8 mouse cellular contexts compared by ENCODE assay signal in genomic region chr1:152625651-152626050, GRCm38 (mm10).
A peak's percentile ranks its signal among the peaks of the same experiment; 100 is the strongest.
DNase-seq lines count a peak whose midpoint lies in the region; ATAC-seq lines count a peak whose summit lies in the region.

No protein-coding gene starts in this region.

- intact Hi-C loops in heart, postnatal 25 days (cut with DNase I) = loop anchor here (2.0 to 5.0 kb wide), 3 partner anchors 52 to 122 kb away; no protein-coding TSS in a partner anchor

- peaks cover 35% of the 10 kb centered on the region for H3K4me1 ChIP-seq in heart, embryonic 11.5 days (ENCODE audit: control insufficient read depth, insufficient read depth, low read length)
- H3K4me1 ChIP-seq in brown adipose tissue, adult 24 weeks (ENCODE audit: control insufficient read depth, insufficient read depth, insufficient read length, low read length) = 0 out of 2 replicates have a peak, but pooled peaks cover 7% of the 10 kb centered on the region
- H3K4me1 ChIP-seq in hindbrain, embryonic 14.5 days (replicated peaks; ENCODE audit: control insufficient read depth, insufficient read depth, low read length) = peaks cover 5% of the 10 kb centered on the region
- peaks cover 17% of the 10 kb centered on the region for H3K4me1 ChIP-seq in midbrain, embryonic 11.5 days (ENCODE audit: control insufficient read depth, insufficient read depth, low read length)

- no peak for ATAC-seq in heart, embryonic 11.5 days (replicated peaks; ENCODE audit: insufficient number of reproducible peaks, low FRiP score, low TSS enrichment)
- ATAC-seq in hindbrain, embryonic 14.5 days (ENCODE audit: low FRiP score) = no peak
- ATAC-seq in midbrain, embryonic 11.5 days (ENCODE audit: low FRiP score) = peak; percentile 20; the same call in 1 of the 2 replicates

- H3K4me2 ChIP-seq in heart, embryonic 11.5 days = peak overlapping the region; percentile 69
- H3K4me2 ChIP-seq in hindbrain, embryonic 14.5 days (replicated peaks) = peak overlapping the region; percentile 76
- H3K4me2 ChIP-seq in midbrain, embryonic 11.5 days = peak overlapping the region; percentile 79

- H3K9me3 ChIP-seq in heart, embryonic 11.5 days (replicated peaks; ENCODE audit: control insufficient read depth, low read length) = no peaks in the 10 kb centered on the region
- H3K9me3 ChIP-seq in hindbrain, embryonic 14.5 days (ENCODE audit: control insufficient read depth, low read length) = no peaks in the 10 kb centered on the region
- H3K9me3 ChIP-seq in midbrain, embryonic 11.5 days (ENCODE audit: control insufficient read depth, low read length) = no peaks in the 10 kb centered on the region

- H3K9ac ChIP-seq in heart, embryonic 11.5 days (ENCODE audit: low read depth, low read length) = peak overlapping the region; percentile 87
- peak overlapping the region; percentile 58 for H3K9ac ChIP-seq in hindbrain, embryonic 14.5 days
- H3K9ac ChIP-seq in midbrain, embryonic 11.5 days (ENCODE audit: low read length) = no peak overlapping the region; the same call in 1 of the 2 replicates

- H3K27ac ChIP-seq in heart, embryonic 11.5 days (ENCODE audit: low read depth, low read length) = peak overlapping the region; percentile 96
- H3K27ac ChIP-seq in brown adipose tissue, adult 24 weeks (replicated peaks; ENCODE audit: low read depth, low read length) = peak overlapping the region; percentile 68
- 0 out of 2 replicates have a peak overlapping the region, but pooled peaks have one; percentile 73 for H3K27ac ChIP-seq in hindbrain, embryonic 14.5 days
- H3K27ac ChIP-seq in midbrain, embryonic 11.5 days (ENCODE audit: low read depth, low read length) = no peak overlapping the region

- peak overlapping the region; percentile 73 for H3K4me3 ChIP-seq in heart, embryonic 11.5 days (ENCODE audit: low read depth, low read length)
- H3K4me3 ChIP-seq in brown adipose tissue, adult 24 weeks (ENCODE audit: insufficient read depth, low read depth, low read length) = peak overlapping the region; percentile 100
- H3K4me3 ChIP-seq in hindbrain, embryonic 14.5 days (replicated peaks; ENCODE audit: low read length) = peak overlapping the region; percentile 45
- H3K4me3 ChIP-seq in midbrain, embryonic 11.5 days (ENCODE audit: low read depth, low read length) = no peak overlapping the region

- H3K27me3 ChIP-seq in heart, embryonic 11.5 days (ENCODE audit: control insufficient read depth, insufficient read depth, low read length) = no peaks in the 10 kb centered on the region
- H3K27me3 ChIP-seq in hindbrain, embryonic 14.5 days (ENCODE audit: control insufficient read depth, insufficient read depth, low read length) = no peaks in the 10 kb centered on the region
- H3K27me3 ChIP-seq in midbrain, embryonic 11.5 days (ENCODE audit: control insufficient read depth, insufficient read depth, low read length) = no peaks in the 10 kb centered on the region

- H3K36me3 ChIP-seq in heart, embryonic 11.5 days (ENCODE audit: control insufficient read depth, insufficient read depth, low read length) = no peaks in the 10 kb centered on the region
- no peaks in the 10 kb centered on the region for H3K36me3 ChIP-seq in hindbrain, embryonic 14.5 days (replicated peaks; ENCODE audit: control insufficient read depth, insufficient read depth)
- no peaks in the 10 kb centered on the region for H3K36me3 ChIP-seq in midbrain, embryonic 11.5 days (ENCODE audit: control insufficient read depth, insufficient read depth, low read length)

- DNase-seq in heart, postnatal 25 days (ENCODE audit: low spot score) = no peak
- DNase-seq in hindbrain, embryonic 14.5 days (ENCODE audit: low spot score) = no peak
- DNase-seq in midbrain, embryonic 11.5 days (ENCODE audit: low spot score, missing footprints) = no peak
- no peak for DNase-seq in right cerebral cortex, postnatal 10 days (ENCODE audit: low spot score in 2 of 2)
- DNase-seq in adrenal gland, postnatal 25 days = no peak
- DNase-seq in Muller cell, postnatal 12 days (ENCODE audit: inconsistent ontology term) = no peak
